Mouse (Mus musculus) 3134 (cell line): Measurements from ENCODE around the gene Spag6l.
"Not testable (repeated sequence)": the region's sequence is repeated elsewhere in the genome, so short reads cannot be mapped to it uniquely, and the experiment has no call there.

ENCODE experiments used
- DNase-seq: peaks from one replicate; pipeline ENCODE4 v3.0.0-alpha.2; 2011; ENCODE audit warnings: low spot score; ENCODE audit not compliant: insufficient read length; ENCODE audit errors: extremely low read depth

The Spag6l gene

GRCm38 (mm10) chr16:16828757-16829615 is at the start of gene Spag6l:
Gene Spag6l (minus strand): TSS chr16:16829456.
- DNase-seq: peak; percentile 9

GRCm38 (mm10) chr16:16879025-16879424 is 49.8 kb upstream of the Spag6l start:
- no peak for DNase-seq

GRCm38 (mm10) chr16:16870617-16871331 is 41.5 kb upstream of the Spag6l start, which contains the start of the genes Top3b and Vpreb1:
Gene Top3b (plus strand): TSS chr16:16870736.
Gene Vpreb1 (minus strand): TSS chr16:16870843.
- peak; percentile 96 for DNase-seq

GRCm38 (mm10) chr16:16870241-16870616 is 41.0 kb upstream of the Spag6l start:
- DNase-seq: no peak

- DNase-seq: no peak
Observed at GRCm38 (mm10) chr16:16865696-16866561, 36.7 kb upstream of the Spag6l start.

GRCm38 (mm10) chr16:16865217-16865616 is 36.0 kb upstream of the Spag6l start:
- no peak for DNase-seq

- DNase-seq: no peak
Observed at GRCm38 (mm10) chr16:16863978-16864377, 34.7 kb upstream of the Spag6l start, which contains the start of gene Igll1. Gene Igll1 (minus strand): TSS chr16:16863985.

GRCm38 (mm10) chr16:16862288-16862687 is 33.0 kb upstream of the Spag6l start:
- DNase-seq: no peak

GRCm38 (mm10) chr16:16856731-16857476 is 27.6 kb upstream of the Spag6l start:
- no peak for DNase-seq

GRCm38 (mm10) chr16:16856054-16856453 is 26.8 kb upstream of the Spag6l start:
- DNase-seq: not testable (repeated sequence)

- DNase-seq: no peak
Observed at GRCm38 (mm10) chr16:16855541-16855940, 26.3 kb upstream of the Spag6l start.

- DNase-seq: peak; percentile 20
Observed at GRCm38 (mm10) chr16:16854836-16855235, 25.6 kb upstream of the Spag6l start.

- no peak for DNase-seq
Observed at GRCm38 (mm10) chr16:16852411-16852810, 23.2 kb upstream of the Spag6l start.

- no peak for DNase-seq
Observed at GRCm38 (mm10) chr16:16849196-16849595, 19.9 kb upstream of the Spag6l start.

- DNase-seq: no peak
Observed at GRCm38 (mm10) chr16:16829671-16830070, 415 bp upstream of the Spag6l start.

- no peak for DNase-seq
Observed at GRCm38 (mm10) chr16:16826223-16826622, 3.0 kb downstream of the Spag6l start.

GRCm38 (mm10) chr16:16825476-16825875 is 3.8 kb downstream of the Spag6l start:
- no peak for DNase-seq

GRCm38 (mm10) chr16:16806325-16806724 is 22.9 kb downstream of the Spag6l start:
- DNase-seq: no peak
